Mouse (Mus musculus) C2C12 (cell line): ENCODE measurements around the gene S100a3.

Source experiments
- CEBPB ChIP-seq: IDR thresholded peaks from one replicate; pipeline ENCODE4 v1.6.1; 2011; ENCODE audit warnings: low read depth, mild to moderate bottlenecking, control low read depth, moderate library complexity
- CTCF ChIP-seq: IDR thresholded peaks from one replicate; pipeline ENCODE4 v1.5.1; 2011; ENCODE audit not compliant: control insufficient read depth, insufficient read depth, insufficient read length
- FOSL1 ChIP-seq: IDR thresholded peaks from one replicate; pipeline ENCODE4 v1.8.0; 2011; ENCODE audit warnings: mild to moderate bottlenecking, low read length; ENCODE audit not compliant: poor library complexity, insufficient read depth, severe bottlenecking
- MAX ChIP-seq: IDR thresholded peaks from one replicate; pipeline ENCODE4 v1.6.1; 2011; ENCODE audit warnings: mild to moderate bottlenecking, control low read depth
- MYOD1 ChIP-seq: IDR thresholded peaks from one replicate; pipeline ENCODE4 v1.6.1; 2011; ENCODE audit warnings: low read depth; ENCODE audit not compliant: control insufficient read depth, insufficient read length
- MYOG ChIP-seq: IDR thresholded peaks from one replicate; pipeline ENCODE4 v1.6.1; 2011; ENCODE audit not compliant: control insufficient read depth, insufficient read length; ENCODE audit errors: extremely low read depth
- USF1 ChIP-seq: IDR thresholded peaks from one replicate; pipeline ENCODE4 v1.6.1; 2011; ENCODE audit warnings: low read depth, mild to moderate bottlenecking, control low read depth, moderate library complexity

- TF ChIP-seq CEBPB (no peak), CTCF (no peak), MAX (no peak), FOSL1 (no peak), USF1 (no peak), MYOD1 (no peak), MYOG (no peak)
Observed at GRCm38 (mm10) chr3:90517711-90518110, 42.7 kb upstream of the S100a3 start.
